Mouse (Mus musculus): ENCODE results near the gene Gm14819.
"Not testable (repeated sequence)": the region's sequence is repeated elsewhere in the genome, so short reads cannot be mapped to it uniquely, and the experiment has no call there.

Gm14819 gene

GRCm38 (mm10) chrX:35403883-35404282, at the start of gene Gm14819:
Gene Gm14819, plus strand, starts transcription at chrX:35404183.
- not testable (repeated sequence) for DNase-seq (ENCODE audit: low read depth, low spot score)
